Mouse (Mus musculus) lung, postnatal 36 days (tissue): ENCODE data around the gene Olfr924.
"Not testable (repeated sequence)": the region's sequence is repeated elsewhere in the genome, so short reads cannot be mapped to it uniquely, and the experiment has no call there.

Experiments
- DNase-seq: peaks from one replicate; pipeline ENCODE4 v3.0.0; 2022; ENCODE audit warnings: mixed read lengths

The Olfr924 gene

GRCm38 (mm10) chr9:38844149-38844548, at the start of gene Olfr924:
Gene Olfr924 (plus strand): TSS chr9:38844449.
- DNase-seq = no peak

GRCm38 (mm10) chr9:38805696-38806095, 38.6 kb upstream of the Olfr924 start:
- no peak for DNase-seq

GRCm38 (mm10) chr9:38814314-38814713, 29.9 kb upstream of the Olfr924 start, which contains the start of gene Olfr922:
Gene Olfr922 (plus strand): TSS chr9:38814614.
- no peak for DNase-seq

GRCm38 (mm10) chr9:38815458-38815986, 28.7 kb upstream of the Olfr924 start:
- DNase-seq = no peak

GRCm38 (mm10) chr9:38826245-38826644, 18.0 kb upstream of the Olfr924 start, which contains the start of gene Olfr923:
Gene Olfr923 (plus strand): TSS chr9:38826545.
- DNase-seq = no peak

- no peak for DNase-seq
Measured at GRCm38 (mm10) chr9:38833027-38833426, 11.2 kb upstream of the Olfr924 start.

- no peak for DNase-seq
Measured at GRCm38 (mm10) chr9:38854760-38855159, 10.5 kb downstream of the Olfr924 start, which contains the start of gene Olfr26. Gene Olfr26 (plus strand): TSS chr9:38855060.

GRCm38 (mm10) chr9:38874880-38875279, 30.6 kb downstream of the Olfr924 start:
- not testable (repeated sequence) for DNase-seq

GRCm38 (mm10) chr9:38876826-38877225, 32.6 kb downstream of the Olfr924 start, which contains the start of gene Olfr926:
Gene Olfr926 (plus strand): TSS chr9:38877126.
- no peak for DNase-seq
